Mouse (Mus musculus) midbrain, embryonic 13.5 days (tissue): ENCODE measurements around the gene 1110051M20Rik. TPM values are rescaled to one million over a fixed set of nuclear protein-coding genes. Genes with fewer than 3 reads are reported as not detected.
A peak's percentile ranks its signal among the peaks of the same experiment; 100 is the strongest.

Experiments
- ATAC-seq: fragments of 200-750 bp; cut with Nextera tagmentation; 2 replicates; pipeline ENCODE4 v1.8.0; 2017; ENCODE audit warnings: mild to moderate bottlenecking, moderate TSS enrichment, moderate library complexity
- H3K27ac ChIP-seq: fragments of 300-500 bp; sonication (generic); 2 replicates; pipeline ENCODE4 v1.5.1; 2015; ENCODE audit warnings: inconsistent platforms, mild to moderate bottlenecking, moderate library complexity
- H3K27me3 ChIP-seq: fragments of 300-500 bp; sonication (generic); 2 replicates; pipeline ENCODE4 v1.6.1; 2015; ENCODE audit warnings: mild to moderate bottlenecking, inconsistent platforms
- H3K36me3 ChIP-seq: fragments of 300-500 bp; sonication (generic); 2 replicates; pipeline ENCODE4 v1.6.1; 2015; ENCODE audit warnings: mild to moderate bottlenecking, inconsistent platforms
- H3K4me1 ChIP-seq: fragments of 300-500 bp; sonication (generic); replicated peaks from 2 replicates; pipeline ENCODE4 v1.6.1; 2015; ENCODE audit warnings: inconsistent platforms
- H3K4me2 ChIP-seq: fragments of 300-500 bp; sonication (generic); replicated peaks from 2 replicates; pipeline ENCODE4 v1.6.1; 2015; ENCODE audit warnings: moderate library complexity, mild to moderate bottlenecking, inconsistent platforms
- H3K4me3 ChIP-seq: fragments of 300-500 bp; sonication (generic); replicated peaks from 2 replicates; pipeline ENCODE4 v1.5.1; 2015; ENCODE audit warnings: mild to moderate bottlenecking, inconsistent platforms
- H3K9ac ChIP-seq: fragments of 300-500 bp; sonication (generic); replicated peaks from 2 replicates; pipeline ENCODE4 v1.6.1; 2015; ENCODE audit warnings: mild to moderate bottlenecking, inconsistent platforms
- H3K9me3 ChIP-seq: fragments of 300-500 bp; sonication (generic); 2 replicates; pipeline ENCODE4 v1.6.1; 2016; ENCODE audit warnings: mild to moderate bottlenecking, inconsistent platforms
- WGBS: fragments of 180-500 bp; shearing (Covaris S2); methylation state at CpG from one replicate; pipeline ENCODE4 v1.1.7; 2015; 5-methylcytosine and 5-hydroxymethylcytosine counted together
- polyA plus RNA-seq: library from polyadenylated mRNA; unstranded; fragments of >200 nt; fragmentation: Nextera tagmentation; extraction: Ambion mirVana; gene quantifications from 2 replicates; pipeline ENCODE4 v1.2.1, GENCODE M21; 2015

1110051M20Rik gene
- polyA plus RNA-seq, 1 experiment from 2014 or later, result 147 TPM

DNA sequence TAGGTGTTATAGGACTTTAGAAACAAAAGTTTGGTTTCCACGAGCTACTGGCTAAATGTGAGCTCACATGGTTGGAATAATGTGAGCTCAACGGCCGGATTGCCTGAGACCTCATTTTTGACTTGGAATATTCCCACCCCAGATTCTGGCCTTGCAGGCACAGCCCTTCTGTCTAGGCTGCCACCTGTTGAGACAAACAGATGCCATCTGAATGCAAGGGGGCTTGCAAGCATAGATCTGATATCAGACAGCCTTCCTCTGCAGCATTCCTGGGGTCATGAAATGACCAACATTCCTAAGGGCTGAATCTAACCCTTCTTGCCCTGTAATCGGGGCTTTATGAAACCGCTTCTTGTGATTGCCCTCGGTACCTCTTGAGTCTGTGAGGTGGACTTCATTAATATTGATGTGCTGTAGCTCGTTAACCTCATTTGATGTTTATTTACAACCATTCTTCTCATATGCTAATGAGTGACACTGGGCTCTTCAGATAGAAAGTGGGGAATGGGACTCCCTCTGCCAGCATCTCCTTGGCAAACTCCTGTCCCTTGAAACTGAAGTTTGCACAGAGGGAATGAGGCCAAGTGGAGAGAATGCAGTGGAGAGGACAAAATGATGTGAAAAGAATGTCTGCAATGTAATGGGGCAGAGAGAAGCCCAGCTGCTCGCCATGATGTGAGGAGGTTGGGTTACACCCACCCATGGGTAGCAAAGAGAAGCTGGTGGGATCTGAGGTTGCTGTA lies 114.3 kb downstream of the 1110051M20Rik start:
- WGBS, result 53% methylated on average over 8 of the region's 8 CpGs
- Histone ChIP-seq H3K9ac (no peak overlapping the region), H3K4me1 (peaks cover 39% of the 10 kb centered on the region), H3K4me2 (no peak overlapping the region), H3K36me3 (no peaks in the 10 kb centered on the region), H3K4me3 (no peak overlapping the region), H3K27ac (peak overlapping the region; percentile 55; the same call in 1 of the 2 replicates), H3K9me3 (no peaks in the 10 kb centered on the region), H3K27me3 (0 out of 2 replicates have a peak, but pooled peaks cover 4% of the 10 kb centered on the region)
- ATAC-seq, result no peak; the same call in 1 of the 2 replicates

- H3K4me2 ChIP-seq, result no peak overlapping the region
- H3K36me3 ChIP-seq, result no peaks in the 10 kb centered on the region
- no peaks in the 10 kb centered on the region for H3K9me3 ChIP-seq
- H3K4me1 ChIP-seq, result peaks cover 50% of the 10 kb centered on the region
- H3K27me3 ChIP-seq, result 0 out of 2 replicates have a peak, but pooled peaks cover 4% of the 10 kb centered on the region
- peak overlapping the region; percentile 81 for H3K27ac ChIP-seq
- no peak for ATAC-seq
- no peak overlapping the region for H3K4me3 ChIP-seq
- 82% methylated on average over 3 of the region's 3 CpGs for WGBS
- H3K9ac ChIP-seq, result peak overlapping the region; percentile 32; the same call in 1 of the 2 replicates
These were observed 115.8 kb downstream of the 1110051M20Rik start for GRCm38 (mm10) chr2:91328729-91329125.

DNA sequence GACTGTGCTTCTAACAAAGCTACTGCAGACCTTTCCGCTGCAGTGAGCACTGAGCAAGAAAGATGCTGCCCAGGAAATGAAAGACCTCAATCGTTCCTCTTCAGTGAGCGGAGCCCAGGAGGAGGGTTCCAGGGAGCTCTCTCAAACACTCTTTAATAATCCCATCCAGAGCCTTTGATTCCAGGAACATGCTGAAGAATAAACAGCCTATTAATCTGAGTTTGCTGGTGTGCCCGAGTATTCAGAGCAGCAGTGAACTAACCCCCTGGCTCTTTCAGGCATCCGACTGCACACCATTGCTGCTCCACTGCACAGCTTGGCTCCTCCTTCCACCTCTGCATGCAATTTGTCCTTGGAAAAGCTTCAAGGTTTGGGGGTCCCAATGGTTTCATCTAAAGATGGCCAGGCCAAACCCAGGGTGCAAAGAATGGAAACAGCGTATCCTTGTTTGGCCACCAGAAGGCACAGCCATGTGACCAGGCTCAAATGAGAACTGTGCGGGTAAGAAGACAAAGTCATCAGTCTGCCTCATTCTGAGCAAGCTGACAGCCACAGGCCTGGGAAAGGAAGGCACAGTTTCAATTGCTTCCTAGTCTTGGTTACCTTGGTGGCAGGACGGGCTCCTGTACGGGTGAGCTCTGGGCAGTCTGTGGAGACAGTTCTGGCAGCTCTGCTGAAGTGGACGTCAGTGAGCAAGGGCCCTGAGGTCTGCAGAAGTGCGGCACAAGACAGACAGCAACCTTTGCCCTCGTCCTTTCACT lies 116.4 kb downstream of the 1110051M20Rik start:
- ATAC-seq, result peak; percentile 78
- peak overlapping the region; percentile 81 for H3K27ac ChIP-seq
- H3K4me2 ChIP-seq, result no peak overlapping the region
- peak overlapping the region; percentile 32; the same call in 1 of the 2 replicates for H3K9ac ChIP-seq
- 19% methylated on average over 12 of the region's 12 CpGs for WGBS
- no peak overlapping the region for H3K4me3 ChIP-seq
- H3K36me3 ChIP-seq, result no peaks in the 10 kb centered on the region
- H3K27me3 ChIP-seq, result 0 out of 2 replicates have a peak, but pooled peaks cover 4% of the 10 kb centered on the region
- H3K9me3 ChIP-seq, result no peaks in the 10 kb centered on the region
- peaks cover 50% of the 10 kb centered on the region for H3K4me1 ChIP-seq

GRCm38 (mm10) chr2:91326746-91327350 lies 117.7 kb downstream of the 1110051M20Rik start:
- ATAC-seq, result no peak

GRCm38 (mm10) chr2:91324761-91325421 lies 119.6 kb downstream of the 1110051M20Rik start:
- ATAC-seq, result peak; percentile 35; the same call in 1 of the 2 replicates
- H3K4me3 ChIP-seq, result no peak overlapping the region
- peaks cover 36% of the 10 kb centered on the region for H3K4me1 ChIP-seq
- 12% methylated on average over 15 of the region's 15 CpGs for WGBS
- H3K9ac ChIP-seq, result peak overlapping the region; percentile 15
- peak overlapping the region; percentile 22; the same call in 1 of the 2 replicates for H3K4me2 ChIP-seq
- H3K36me3 ChIP-seq, result no peaks in the 10 kb centered on the region
- H3K27ac ChIP-seq, result peak overlapping the region; percentile 54
- H3K9me3 ChIP-seq, result no peaks in the 10 kb centered on the region
- no peaks in the 10 kb centered on the region for H3K27me3 ChIP-seq

More at GRCm38 (mm10) chr2:91326746-91327350, 117.7 kb downstream of the 1110051M20Rik start:
- Histone ChIP-seq H3K9ac (no peak overlapping the region), H3K9me3 (no peaks in the 10 kb centered on the region), H3K4me1 (peaks cover 50% of the 10 kb centered on the region), H3K4me2 (no peak overlapping the region), H3K36me3 (no peaks in the 10 kb centered on the region), H3K27me3 (0 out of 2 replicates have a peak, but pooled peaks cover 4% of the 10 kb centered on the region), H3K27ac (peak overlapping the region; percentile 45), H3K4me3 (no peak overlapping the region)
- 88% methylated on average over 13 of the region's 13 CpGs for WGBS

DNA sequence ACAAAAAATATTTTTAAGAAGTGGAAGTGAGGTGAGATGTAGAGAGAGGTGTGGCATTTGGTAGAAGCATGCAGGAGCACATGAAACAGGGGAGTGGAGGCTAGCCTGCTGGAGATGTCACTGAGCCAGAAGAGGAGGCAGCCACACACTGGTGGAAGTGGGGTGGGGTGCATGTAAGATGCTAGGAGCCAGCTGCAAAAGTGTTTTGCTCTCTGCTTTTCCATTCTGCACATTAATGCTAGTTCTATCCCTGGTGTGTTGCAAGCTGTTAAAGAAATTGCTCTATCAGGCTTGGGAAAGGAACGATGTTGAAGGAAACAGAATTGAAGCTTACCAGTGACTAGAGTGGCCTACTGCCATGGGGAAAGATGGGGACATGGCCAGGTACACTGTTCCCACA lies 120.2 kb downstream of the 1110051M20Rik start:
- ATAC-seq, result no peak
- no peaks in the 10 kb centered on the region for H3K27me3 ChIP-seq
- H3K4me2 ChIP-seq, result no peak overlapping the region
- H3K36me3 ChIP-seq, result no peaks in the 10 kb centered on the region
- WGBS, result 58% methylated on average over 1 of the region's 1 CpGs
- peak overlapping the region; percentile 54; the same call in 1 of the 2 replicates for H3K27ac ChIP-seq
- H3K9ac ChIP-seq, result peak overlapping the region; percentile 15; the same call in 1 of the 2 replicates
- no peak overlapping the region for H3K4me3 ChIP-seq
- H3K4me1 ChIP-seq, result peaks cover 34% of the 10 kb centered on the region
- H3K9me3 ChIP-seq, result no peaks in the 10 kb centered on the region

DNA sequence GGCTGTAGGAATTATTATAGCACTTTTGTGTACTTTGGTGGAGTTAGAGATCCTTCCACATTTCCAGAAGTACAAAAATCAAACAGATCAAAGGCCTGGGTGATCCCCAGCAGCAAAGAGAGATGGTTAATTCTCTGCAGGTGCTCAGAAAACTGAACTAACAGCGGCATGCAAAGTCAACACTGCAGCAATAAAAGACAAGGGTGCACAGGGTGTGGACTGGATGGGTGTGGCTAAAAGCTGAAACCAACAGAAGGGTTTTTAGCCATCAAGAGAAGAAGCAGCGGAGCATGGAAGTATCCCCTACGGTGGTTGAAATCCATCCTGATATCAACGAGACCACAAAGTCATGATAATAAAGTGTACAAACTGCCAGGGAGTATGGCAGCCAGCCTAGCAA lies 122.0 kb downstream of the 1110051M20Rik start:
- no peak for ATAC-seq

DNA sequence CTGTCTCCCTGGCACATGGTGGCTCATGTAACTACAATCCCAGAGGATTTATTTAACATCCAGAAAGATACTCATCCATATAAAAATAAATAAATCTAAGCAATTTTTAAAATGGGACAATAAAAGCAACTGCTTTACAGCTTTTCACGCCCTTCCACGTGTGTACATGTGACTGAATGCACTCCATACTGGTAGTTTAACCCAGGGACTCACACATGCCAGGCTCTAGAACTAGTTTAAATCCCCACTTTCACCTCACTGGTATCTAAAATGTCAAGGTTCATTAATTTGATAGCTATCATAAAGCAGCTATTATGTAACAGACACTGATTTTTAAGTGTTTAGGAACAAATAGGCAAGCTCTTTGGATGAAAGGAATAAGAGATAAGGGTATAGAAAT lies 122.6 kb downstream of the 1110051M20Rik start:
- no peaks in the 10 kb centered on the region for H3K27me3 ChIP-seq
- no peaks in the 10 kb centered on the region for H3K9me3 ChIP-seq
- 100% methylated on average over 2 of the region's 2 CpGs for WGBS
- no peak overlapping the region for H3K27ac ChIP-seq
- H3K4me1 ChIP-seq, result peaks cover 16% of the 10 kb centered on the region
- no peak overlapping the region for H3K4me2 ChIP-seq
- H3K9ac ChIP-seq, result no peak overlapping the region
- no peak for ATAC-seq
- no peak overlapping the region for H3K4me3 ChIP-seq
- H3K36me3 ChIP-seq, result no peaks in the 10 kb centered on the region

More for the DNA sequence above, 122.0 kb downstream of the 1110051M20Rik start:
- H3K4me1 ChIP-seq, result peaks cover 21% of the 10 kb centered on the region
- no peak overlapping the region for H3K4me2 ChIP-seq
- H3K27ac ChIP-seq, result no peak overlapping the region
- H3K9me3 ChIP-seq, result no peaks in the 10 kb centered on the region
- H3K36me3 ChIP-seq, result no peaks in the 10 kb centered on the region
- H3K9ac ChIP-seq, result no peak overlapping the region
- no peak overlapping the region for H3K4me3 ChIP-seq
- no peaks in the 10 kb centered on the region for H3K27me3 ChIP-seq
- 74% methylated on average over 4 of the region's 4 CpGs for WGBS

GRCm38 (mm10) chr2:91320559-91321529 lies 123.7 kb downstream of the 1110051M20Rik start:
- Histone ChIP-seq H3K27me3 (no peaks in the 10 kb centered on the region), H3K27ac (no peak overlapping the region), H3K36me3 (no peaks in the 10 kb centered on the region), H3K4me3 (no peak overlapping the region), H3K4me1 (peaks cover 13% of the 10 kb centered on the region), H3K9me3 (no peaks in the 10 kb centered on the region), H3K9ac (no peak overlapping the region), H3K4me2 (no peak overlapping the region)
- 91% methylated on average over 10 of the region's 10 CpGs for WGBS
- no peak for ATAC-seq

GRCm38 (mm10) chr2:91314184-91314583 lies 130.3 kb downstream of the 1110051M20Rik start:
- Histone ChIP-seq H3K27ac (no peak overlapping the region), H3K4me1 (peaks cover 14% of the 10 kb centered on the region; the same call in 1 of the 2 replicates), H3K9ac (no peak overlapping the region), H3K4me3 (no peak overlapping the region), H3K4me2 (no peak overlapping the region), H3K36me3 (no peaks in the 10 kb centered on the region), H3K9me3 (no peaks in the 10 kb centered on the region), H3K27me3 (no peaks in the 10 kb centered on the region)
- WGBS, result 93% methylated on average over 7 of the region's 7 CpGs
- ATAC-seq, result no peak
